Comparison of ENCODE assay signal across 10 mouse cellular contexts in the genomic region with DNA sequence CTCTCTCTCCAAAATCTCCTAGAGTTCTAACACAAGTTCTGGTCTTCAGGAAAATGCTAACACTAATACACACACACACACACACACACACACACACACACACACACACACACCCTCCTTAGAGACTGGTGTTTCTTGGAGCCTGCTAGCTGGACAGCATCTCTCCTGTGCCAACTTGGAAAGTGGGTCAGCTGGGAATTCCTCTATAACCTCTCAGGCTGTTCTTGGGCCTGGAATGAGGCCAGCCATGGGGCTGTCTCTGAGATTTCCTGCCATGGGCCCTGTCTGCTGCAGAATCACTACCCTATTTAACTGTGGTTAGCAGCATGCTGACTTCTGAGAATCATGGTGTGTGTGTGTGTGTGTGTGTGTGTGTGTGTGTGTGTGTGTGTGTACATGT. TPM values are rescaled to one million over a fixed set of nuclear protein-coding genes. Genes with fewer than 3 reads are reported as not detected.
DNase-seq lines count a peak whose midpoint lies in the region; ATAC-seq and TF ChIP-seq lines count a peak whose summit lies in the region.
"Had no signal": no experiment of that assay in that cellular context is flagged by ENCODE, and none has a peak within 500 bp of the region (broad histone marks: within the 10 kb centered on the region; RNA-seq: fewer than 3 reads in every experiment).

No protein-coding gene starts in this region.

- H3K4me2 ChIP-seq in hindbrain, embryonic 16.5 days (ENCODE audit: low read length) = no peak overlapping the region
- H3K4me2 ChIP-seq in hindbrain, embryonic 11.5 days (replicated peaks; ENCODE audit: low read depth, low read length) = no peak overlapping the region
- no peak overlapping the region for H3K4me2 ChIP-seq in stomach, embryonic 15.5 days
- H3K4me2 ChIP-seq in stomach, postnatal 0 days (replicated peaks; ENCODE audit: low read depth) = no peak overlapping the region
- no peak overlapping the region for H3K4me2 ChIP-seq in heart, embryonic 13.5 days
- H3K4me2 ChIP-seq: neural tube, embryonic 13.5 days had no signal

- no peak overlapping the region for H3K9ac ChIP-seq in hindbrain, embryonic 16.5 days (ENCODE audit: low read depth, low read length)
- H3K9ac ChIP-seq in hindbrain, embryonic 11.5 days (ENCODE audit: low read depth, low read length) = no peak overlapping the region
- H3K9ac ChIP-seq in stomach, embryonic 15.5 days = no peak overlapping the region
- no peak overlapping the region for H3K9ac ChIP-seq in stomach, postnatal 0 days (ENCODE audit: low read length)
- H3K9ac ChIP-seq in heart, embryonic 13.5 days = no peak overlapping the region
- H3K9ac ChIP-seq: neural tube, embryonic 13.5 days had no signal

- no peak for DNase-seq in hindbrain, embryonic 11.5 days (ENCODE audit: low spot score)
- DNase-seq in stomach, postnatal 0 days (ENCODE audit: low spot score) = no peak
- DNase-seq in testis, postnatal 14 days (ENCODE audit: low spot score) = peak; percentile 48
- no peak for DNase-seq in ovary, postnatal 14 days (ENCODE audit: low spot score)
- DNase-seq in T-cell, adult 2 months (ENCODE audit: low spot score) = no peak

- H3K9me3 ChIP-seq in hindbrain, embryonic 16.5 days (ENCODE audit: control insufficient read depth, low read length) = no peaks in the 10 kb centered on the region
- H3K9me3 ChIP-seq in hindbrain, embryonic 11.5 days (ENCODE audit: control insufficient read depth, low read length) = no peaks in the 10 kb centered on the region
- no peaks in the 10 kb centered on the region for H3K9me3 ChIP-seq in stomach, embryonic 15.5 days
- H3K9me3 ChIP-seq in stomach, postnatal 0 days (ENCODE audit: control insufficient read depth, low read length) = no peaks in the 10 kb centered on the region
- H3K9me3 ChIP-seq in heart, embryonic 13.5 days = no peaks in the 10 kb centered on the region
- H3K9me3 ChIP-seq: neural tube, embryonic 13.5 days had no signal

- H3K36me3 ChIP-seq in hindbrain, embryonic 16.5 days (ENCODE audit: control insufficient read depth, insufficient read depth, low read length) = no peaks in the 10 kb centered on the region
- no peaks in the 10 kb centered on the region for H3K36me3 ChIP-seq in hindbrain, embryonic 11.5 days (ENCODE audit: control insufficient read depth, insufficient read depth, low read length)
- H3K36me3 ChIP-seq in stomach, embryonic 15.5 days = no peaks in the 10 kb centered on the region
- H3K36me3 ChIP-seq in stomach, postnatal 0 days (ENCODE audit: control insufficient read depth, insufficient read depth, low read length) = no peaks in the 10 kb centered on the region
- H3K36me3 ChIP-seq in heart, embryonic 13.5 days = no peaks in the 10 kb centered on the region
- H3K36me3 ChIP-seq: neural tube, embryonic 13.5 days had no signal

- ATAC-seq in hindbrain, embryonic 16.5 days = peak; percentile 66
- ATAC-seq in hindbrain, embryonic 11.5 days (ENCODE audit: low FRiP score) = no peak
- no peak for ATAC-seq in stomach, embryonic 15.5 days (ENCODE audit: insufficient read depth, low FRiP score, low read depth)
- no peak for ATAC-seq in stomach, postnatal 0 days (ENCODE audit: low FRiP score, low TSS enrichment)
- ATAC-seq in heart, embryonic 13.5 days (ENCODE audit: extremely low read depth, insufficient number of reproducible peaks, low FRiP score, low TSS enrichment) = no peak
- ATAC-seq: Patski had no signal

- no peaks in the 10 kb centered on the region for H3K27me3 ChIP-seq in hindbrain, embryonic 16.5 days (replicated peaks; ENCODE audit: control insufficient read depth, insufficient read depth, low read length)
- H3K27me3 ChIP-seq in hindbrain, embryonic 11.5 days (ENCODE audit: control insufficient read depth, insufficient read depth, low read length) = no peaks in the 10 kb centered on the region
- H3K27me3 ChIP-seq in stomach, embryonic 15.5 days (replicated peaks) = no peaks in the 10 kb centered on the region
- H3K27me3 ChIP-seq in stomach, postnatal 0 days (ENCODE audit: control insufficient read depth, insufficient read depth, low read length) = no peaks in the 10 kb centered on the region
- peaks cover 5% of the 10 kb centered on the region; the same call in 1 of the 2 replicates for H3K27me3 ChIP-seq in heart, embryonic 13.5 days (replicated peaks)
- H3K27me3 ChIP-seq: neural tube, embryonic 13.5 days; Patski had no signal

- TF ChIP-seq EP300 in stomach, postnatal 0 days (optimal IDR thresholded peaks at IDR 0.05) = no peak

- TF ChIP-seq CTCF in stomach, postnatal 0 days (IDR thresholded peaks at IDR 0.05; ENCODE audit: low read depth) = no peak

- peaks cover 4% of the 10 kb centered on the region for H3K4me1 ChIP-seq in hindbrain, embryonic 16.5 days (ENCODE audit: control insufficient read depth, insufficient read depth, low read depth, low read length)
- no peaks in the 10 kb centered on the region for H3K4me1 ChIP-seq in hindbrain, embryonic 11.5 days (replicated peaks; ENCODE audit: control insufficient read depth, insufficient read depth, low read length)
- H3K4me1 ChIP-seq in stomach, embryonic 15.5 days = peaks cover 13% of the 10 kb centered on the region
- no peaks in the 10 kb centered on the region; the same call in 1 of the 2 replicates for H3K4me1 ChIP-seq in stomach, postnatal 0 days (replicated peaks; ENCODE audit: control insufficient read depth, insufficient read depth)
- H3K4me1 ChIP-seq in heart, embryonic 13.5 days = peaks cover 49% of the 10 kb centered on the region

- no peak overlapping the region for H3K27ac ChIP-seq in hindbrain, embryonic 16.5 days (ENCODE audit: low read depth, low read length)
- no peak overlapping the region for H3K27ac ChIP-seq in hindbrain, embryonic 11.5 days (ENCODE audit: low read depth, low read length)
- peak overlapping the region; percentile 3; the same call in 1 of the 2 replicates for H3K27ac ChIP-seq in stomach, embryonic 15.5 days
- H3K27ac ChIP-seq in stomach, postnatal 0 days (replicated peaks) = no peak overlapping the region
- peak overlapping the region; percentile 61 for H3K27ac ChIP-seq in heart, embryonic 13.5 days (replicated peaks)
- H3K27ac ChIP-seq: neural tube, embryonic 13.5 days had no signal

- H3K4me3 ChIP-seq in hindbrain, embryonic 16.5 days (ENCODE audit: low read length) = no peak overlapping the region
- no peak overlapping the region for H3K4me3 ChIP-seq in hindbrain, embryonic 11.5 days (ENCODE audit: low read depth, low read length)
- H3K4me3 ChIP-seq in stomach, embryonic 15.5 days (replicated peaks) = no peak overlapping the region
- no peak overlapping the region for H3K4me3 ChIP-seq in stomach, postnatal 0 days (ENCODE audit: low read depth, low read length)
- no peak overlapping the region for H3K4me3 ChIP-seq in heart, embryonic 13.5 days
- H3K4me3 ChIP-seq: neural tube, embryonic 13.5 days had no signal

RNA-seq across cellular contexts. Expression of a gene that starts 40.3 kb away (rescaled TPM):
- 20.7 and 27.5 TPM in 2 replicates for polyA plus RNA-seq in hindbrain, embryonic 16.5 days (2015; fragmentation: Nextera tagmentation; extraction: Ambion mirVana)
- 0.13 and 0.15 TPM in 2 replicates for polyA plus RNA-seq in hindbrain, embryonic 11.5 days (2014; fragmentation: Nextera tagmentation; extraction: Ambion mirVana)
- 0.98 TPM in 2 replicates for polyA plus RNA-seq in stomach, embryonic 15.5 days (2015; fragmentation: Nextera tagmentation; extraction: Ambion mirVana)
- polyA plus RNA-seq in stomach, postnatal 0 days (2015; fragmentation: Nextera tagmentation; extraction: Ambion mirVana) = 0.74 and 1.0 TPM in 2 replicates
- polyA plus RNA-seq in heart, embryonic 13.5 days (2015; fragmentation: Nextera tagmentation; extraction: Ambion mirVana) = 0.13 and 0.33 TPM in 2 replicates
- polyA plus RNA-seq: Patski had no signal

RNA-seq across cellular contexts. Expression of a gene that starts 41.2 kb away (rescaled TPM):
- polyA plus RNA-seq in hindbrain, embryonic 16.5 days (2015; fragmentation: Nextera tagmentation; extraction: Ambion mirVana) = 22.3 and 24.5 TPM in 2 replicates
- polyA plus RNA-seq in hindbrain, embryonic 11.5 days (2014; fragmentation: Nextera tagmentation; extraction: Ambion mirVana) = 2.6 and 3.6 TPM in 2 replicates
- 35.2 and 48.4 TPM in 2 replicates for polyA plus RNA-seq in stomach, embryonic 15.5 days (2015; fragmentation: Nextera tagmentation; extraction: Ambion mirVana)
- polyA plus RNA-seq in stomach, postnatal 0 days (2015; fragmentation: Nextera tagmentation; extraction: Ambion mirVana) = 81.6 and 92.1 TPM in 2 replicates
- polyA plus RNA-seq in heart, embryonic 13.5 days (2015; fragmentation: Nextera tagmentation; extraction: Ambion mirVana) = 23.3 and 23.9 TPM in 2 replicates

RNA-seq across cellular contexts. Expression of a gene that starts 56.7 kb away (rescaled TPM):
- polyA plus RNA-seq in hindbrain, embryonic 16.5 days (2015; fragmentation: Nextera tagmentation; extraction: Ambion mirVana) = 46.3 and 54.1 TPM in 2 replicates
- polyA plus RNA-seq in hindbrain, embryonic 11.5 days (2014; fragmentation: Nextera tagmentation; extraction: Ambion mirVana) = 58.5 and 66.2 TPM in 2 replicates
- polyA plus RNA-seq in stomach, embryonic 15.5 days (2015; fragmentation: Nextera tagmentation; extraction: Ambion mirVana) = 52.2 and 54.9 TPM in 2 replicates
- 31.0 and 33.8 TPM in 2 replicates for polyA plus RNA-seq in stomach, postnatal 0 days (2015; fragmentation: Nextera tagmentation; extraction: Ambion mirVana)
- polyA plus RNA-seq in heart, embryonic 13.5 days (2015; fragmentation: Nextera tagmentation; extraction: Ambion mirVana) = 36.6 and 37.1 TPM in 2 replicates

Comparison
In these comparisons a context has a peak if more than half of its experiments do, and no peak if none do; other contexts are left out.
1. H3K27ac ChIP-seq: peak in stomach, embryonic 15.5 days (single experiment) and heart, embryonic 13.5 days (single experiment); none in hindbrain, embryonic 16.5 days (single experiment), hindbrain, embryonic 11.5 days (single experiment) and stomach, postnatal 0 days (single experiment).
2. RNA of a gene that starts 40.3 kb away (polyA plus RNA-seq): 20.7 to 27.5 TPM in hindbrain, embryonic 16.5 days; 0.98 TPM in stomach, embryonic 15.5 days, 0.74 to 1.0 TPM in stomach, postnatal 0 days, 0.13 to 0.33 TPM in heart, embryonic 13.5 days and 0.13 to 0.15 TPM in hindbrain, embryonic 11.5 days; every median in the first group is over 10 times any median in the second.